Mouse (Mus musculus) cortical plate, adult 2 months (tissue): ENCODE measurements around the gene Vipas39. TPM values are rescaled to one million over a fixed set of nuclear protein-coding genes. Genes with fewer than 3 reads are reported as not detected.
"Not testable (repeated sequence)": the region's sequence is repeated elsewhere in the genome, so short reads cannot be mapped to it uniquely, and the experiment has no call there.

Source experiments
- H3K27ac ChIP-seq: fragments of 200-500 bp; 2 replicates; pipeline ENCODE4 v1.5.1; 2012; ENCODE audit warnings: low read length, control low read depth, inconsistent platforms; ENCODE audit not compliant: insufficient read depth
- H3K4me1 ChIP-seq: fragments of 200-500 bp; 2 replicates; pipeline ENCODE4 v1.6.1; 2011; ENCODE audit warnings: low read length; ENCODE audit not compliant: control insufficient read depth, insufficient read depth
- H3K4me3 ChIP-seq: fragments of 200-500 bp; 2 replicates; pipeline ENCODE4 v1.5.1; 2011; ENCODE audit warnings: mild to moderate bottlenecking, low read length, control low read depth; ENCODE audit not compliant: insufficient read depth
- CTCF ChIP-seq: fragments of 200-500 bp; IDR thresholded peaks from 2 replicates; pipeline ENCODE4 v1.5.1; 2011; ENCODE audit warnings: mild to moderate bottlenecking, control low read depth, low read length; ENCODE audit not compliant: insufficient read depth; ENCODE audit errors: extremely low read depth
- POLR2A ChIP-seq: fragments of 200-500 bp; IDR thresholded peaks from 2 replicates; pipeline ENCODE4 v1.6.1; 2011; ENCODE audit warnings: mild to moderate bottlenecking, low read length, control low read depth; ENCODE audit not compliant: insufficient read depth; ENCODE audit errors: extremely low read depth
- polyA plus RNA-seq: library from polyadenylated mRNA; depleted of rRNA; stranded (reverse); fragments of >200 nt; gene quantifications from 2 replicates; pipeline ENCODE4 v1.2.3, GENCODE M21; 2012

Vipas39 gene
- polyA plus RNA-seq, 1 experiment: 61.0 TPM

DNA sequence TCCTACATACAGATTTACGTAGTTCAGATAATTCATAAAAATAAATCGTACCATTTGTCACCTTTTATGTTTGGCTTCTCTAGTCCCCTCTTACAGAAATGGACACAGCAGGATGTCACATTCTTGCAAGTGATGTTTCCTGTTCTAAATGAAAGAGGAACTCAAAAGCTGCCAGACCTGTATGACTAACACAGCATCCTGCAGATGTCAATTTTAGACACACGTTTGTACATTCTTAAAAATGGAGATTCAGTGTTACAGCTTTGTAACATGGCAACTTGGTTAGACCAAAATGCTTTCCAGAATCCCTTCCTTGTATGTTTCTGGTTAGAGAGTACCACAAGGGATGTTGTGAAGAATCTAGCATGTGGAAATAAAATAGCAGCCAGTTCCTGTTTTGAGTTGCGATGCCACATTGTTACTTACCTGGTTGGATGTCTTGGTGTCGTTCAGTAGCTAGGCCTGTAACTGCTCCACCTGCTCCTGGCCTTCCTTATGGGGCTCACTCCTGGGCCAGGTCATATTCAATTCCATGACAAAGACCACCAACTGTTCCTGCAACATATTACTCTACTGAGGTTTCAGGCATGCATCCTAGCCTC is 29.1 kb downstream of the Vipas39 start:
- no peak overlapping the region for H3K27ac ChIP-seq
- no peak overlapping the region for H3K4me3 ChIP-seq
- no peak for TF ChIP-seq CTCF
- TF ChIP-seq POLR2A: no peak
- H3K4me1 ChIP-seq: no peaks in the 10 kb centered on the region

DNA sequence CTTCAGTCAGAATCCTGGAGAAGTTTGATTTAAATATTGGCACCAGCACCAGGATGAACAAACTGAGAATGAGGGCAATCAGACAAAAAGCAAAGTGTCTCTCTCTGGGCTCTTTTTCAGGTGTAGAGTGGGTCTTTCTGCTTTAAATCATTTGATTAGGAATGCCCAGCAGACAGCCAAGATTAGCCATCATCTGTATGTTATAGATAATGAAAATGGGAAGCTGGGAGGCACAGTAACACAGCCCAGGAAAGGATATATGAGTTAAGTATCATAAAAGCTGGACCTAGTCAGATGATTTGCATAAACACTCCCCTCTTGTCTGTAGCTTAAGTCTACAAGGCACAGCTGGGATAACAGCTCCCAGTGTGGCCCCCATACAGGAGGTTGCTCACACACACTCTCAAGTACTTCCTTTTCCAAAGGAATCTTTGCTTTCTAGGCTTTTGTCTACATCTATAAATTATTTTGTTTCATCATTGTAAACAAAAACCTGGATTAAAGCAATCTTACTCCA is 35.6 kb downstream of the Vipas39 start:
- no peak overlapping the region for H3K27ac ChIP-seq
- TF ChIP-seq POLR2A (no peak), CTCF (no peak)
- H3K4me3 ChIP-seq: no peak overlapping the region
- no peaks in the 10 kb centered on the region for H3K4me1 ChIP-seq

DNA sequence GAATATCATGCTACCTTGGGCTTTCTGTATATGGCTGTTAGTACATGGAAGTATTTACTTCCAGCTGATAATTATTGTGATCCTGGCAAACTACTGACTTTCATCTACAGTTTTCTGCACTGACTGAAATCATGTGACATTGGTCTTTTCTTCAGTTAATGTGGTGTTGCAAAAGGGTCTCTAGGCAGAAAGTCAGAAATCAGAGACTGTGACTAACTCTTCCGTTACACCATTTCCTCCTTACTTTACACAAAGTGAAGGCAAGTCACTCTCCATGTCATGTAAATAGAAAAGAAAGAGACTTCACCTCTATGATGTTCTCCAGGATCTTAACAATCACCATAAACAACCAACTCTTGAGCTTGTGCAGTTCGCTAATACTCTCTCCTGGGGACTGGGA is 36.4 kb downstream of the Vipas39 start:
- Histone ChIP-seq H3K27ac (no peak overlapping the region), H3K4me1 (no peaks in the 10 kb centered on the region), H3K4me3 (no peak overlapping the region)
- TF ChIP-seq POLR2A (no peak), CTCF (no peak)

DNA sequence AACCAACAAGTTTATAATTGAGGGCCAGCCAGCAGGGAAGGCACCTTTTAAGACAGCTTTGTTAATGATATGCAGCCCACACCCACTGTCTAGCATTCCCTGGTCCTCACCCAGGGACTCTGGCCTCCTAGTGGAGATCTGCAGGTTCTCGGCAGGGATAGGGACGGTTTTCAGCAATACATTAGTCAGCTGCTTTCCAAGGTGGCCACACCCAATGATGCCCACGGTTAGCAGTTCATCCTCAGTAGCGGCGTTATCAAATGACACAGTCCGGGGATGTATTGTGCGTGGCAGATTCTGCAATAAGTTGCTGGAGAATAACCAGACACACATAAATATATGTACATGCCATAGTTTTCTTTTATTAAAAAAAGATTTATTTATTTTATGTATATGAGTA is 39.3 kb downstream of the Vipas39 start:
- TF ChIP-seq POLR2A: no peak
- no peak for TF ChIP-seq CTCF
- Histone ChIP-seq H3K27ac (no peak overlapping the region), H3K4me3 (no peak overlapping the region), H3K4me1 (no peaks in the 10 kb centered on the region)

DNA sequence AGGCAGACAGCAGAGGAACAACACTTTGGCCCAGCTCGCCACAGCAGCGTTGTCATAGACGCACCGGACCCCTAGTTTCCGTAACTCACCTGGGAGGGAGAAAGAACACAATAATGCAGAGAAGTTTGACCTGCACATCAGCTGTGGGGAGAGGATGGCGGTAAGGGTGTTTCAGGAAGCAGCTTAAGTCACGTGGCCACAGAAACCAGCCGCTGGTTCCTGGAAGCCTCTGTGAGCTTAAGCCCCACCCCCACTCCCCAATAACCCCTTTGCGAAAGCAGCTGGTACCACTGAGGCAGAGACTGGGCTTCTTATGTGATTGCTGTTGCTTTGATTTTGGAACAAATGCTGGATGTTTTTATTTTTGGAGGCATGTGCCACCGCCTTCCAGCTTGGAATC is 41.1 kb downstream of the Vipas39 start:
- no peak for TF ChIP-seq POLR2A
- no peak for TF ChIP-seq CTCF
- Histone ChIP-seq H3K4me3 (no peak overlapping the region), H3K4me1 (no peaks in the 10 kb centered on the region), H3K27ac (no peak overlapping the region)

DNA sequence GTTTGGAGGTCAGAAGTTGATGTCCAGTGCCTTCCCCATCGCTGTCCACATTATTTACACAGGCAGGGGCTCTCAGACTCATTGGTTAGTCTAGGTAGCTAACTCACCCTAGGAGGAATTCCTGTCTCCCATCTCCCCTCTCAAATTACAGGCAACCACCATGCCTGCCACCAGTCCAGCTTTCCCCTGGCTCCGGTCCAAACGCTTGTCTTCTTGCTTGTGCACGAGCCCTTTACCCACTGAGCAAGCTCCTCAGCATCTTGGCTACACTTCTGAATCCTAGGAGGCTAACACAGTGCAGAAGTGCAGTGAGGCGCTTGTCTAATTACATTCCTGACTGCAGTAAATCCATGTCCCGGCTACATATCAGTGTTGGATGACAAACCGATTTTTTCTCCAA is 46.7 kb downstream of the Vipas39 start:
- Histone ChIP-seq H3K4me3 (no peak overlapping the region), H3K27ac (no peak overlapping the region), H3K4me1 (no peaks in the 10 kb centered on the region)
- TF ChIP-seq CTCF (no peak), POLR2A (no peak)

DNA sequence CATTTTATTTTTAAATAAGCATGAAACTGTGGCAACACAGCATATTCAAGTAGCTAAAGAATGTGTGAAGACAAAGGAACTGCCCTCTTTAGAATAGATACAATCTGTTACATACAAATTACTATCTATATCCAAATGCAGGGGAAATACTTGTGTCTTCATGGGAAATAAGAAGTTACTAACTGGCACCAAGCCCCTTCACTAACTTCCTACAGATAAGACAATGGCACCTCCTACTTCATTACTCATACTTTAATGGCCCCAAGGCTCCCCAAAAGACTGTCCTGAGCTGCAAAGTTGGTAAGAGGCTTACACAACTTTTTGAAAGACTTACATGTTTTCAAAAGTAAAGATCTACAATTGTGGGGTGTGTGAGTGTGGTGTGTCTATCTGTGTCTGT is 48.5 kb downstream of the Vipas39 start:
- H3K4me3 ChIP-seq: no peak overlapping the region
- TF ChIP-seq POLR2A (no peak), CTCF (no peak)
- H3K27ac ChIP-seq: no peak overlapping the region
- no peaks in the 10 kb centered on the region for H3K4me1 ChIP-seq

DNA sequence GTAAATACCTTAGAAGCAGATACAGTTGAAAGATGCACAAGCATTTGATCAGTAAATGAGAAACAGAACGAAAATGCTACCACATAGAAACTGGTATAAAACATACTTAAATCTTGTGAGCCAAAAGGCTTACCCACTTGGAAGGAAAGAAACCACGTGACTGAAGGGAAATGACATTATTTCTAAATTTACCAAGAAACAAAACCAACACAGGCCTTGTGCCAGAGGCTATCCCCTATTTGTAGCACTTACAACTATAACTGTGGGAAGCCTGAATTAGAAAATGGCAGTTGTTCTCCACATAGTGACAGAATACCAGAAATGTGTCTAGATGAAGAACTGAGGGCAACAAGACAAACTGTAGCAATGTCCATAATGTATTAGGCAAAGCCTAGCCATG is 50.0 kb downstream of the Vipas39 start:
- H3K4me1 ChIP-seq: no peaks in the 10 kb centered on the region
- no peak overlapping the region for H3K4me3 ChIP-seq
- TF ChIP-seq POLR2A (no peak), CTCF (no peak)
- no peak overlapping the region for H3K27ac ChIP-seq

DNA sequence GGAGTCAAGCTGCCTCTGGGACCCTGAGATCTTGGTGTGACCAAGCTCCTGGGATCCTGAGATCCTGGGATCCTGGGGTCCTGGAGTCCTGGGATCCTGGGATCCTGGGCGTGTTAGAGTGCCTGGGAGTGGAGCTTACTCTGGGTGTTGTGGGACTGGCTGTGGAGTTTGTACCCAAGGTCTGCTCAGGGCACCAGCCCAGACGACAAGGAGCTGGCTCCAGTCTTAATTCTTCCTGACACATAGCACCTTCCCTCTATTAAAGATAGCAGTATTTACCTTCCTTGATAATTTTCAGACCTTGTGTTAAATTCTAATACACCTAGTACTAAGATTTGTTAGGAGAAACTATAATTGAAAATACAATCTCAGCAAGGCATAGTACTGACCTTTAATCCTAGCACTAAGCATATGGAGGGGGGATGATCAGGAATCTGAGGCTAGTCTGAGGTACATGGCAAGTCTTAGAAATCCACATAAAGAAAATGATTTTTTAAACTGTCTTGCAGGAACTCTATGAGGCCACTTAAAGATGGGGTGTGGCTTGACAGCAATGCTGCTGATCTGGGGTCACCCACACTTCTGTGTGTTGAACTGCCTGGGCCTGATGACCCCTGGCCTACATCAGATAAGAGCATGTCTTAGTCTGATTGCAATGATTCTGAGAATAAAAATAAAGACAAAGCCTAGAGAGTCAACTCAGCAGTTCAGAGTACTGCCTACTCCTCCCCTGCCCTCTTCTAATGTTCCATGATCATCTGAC is 53.0 kb downstream of the Vipas39 start:
- TF ChIP-seq POLR2A: no peak
- TF ChIP-seq CTCF: no peak

DNA sequence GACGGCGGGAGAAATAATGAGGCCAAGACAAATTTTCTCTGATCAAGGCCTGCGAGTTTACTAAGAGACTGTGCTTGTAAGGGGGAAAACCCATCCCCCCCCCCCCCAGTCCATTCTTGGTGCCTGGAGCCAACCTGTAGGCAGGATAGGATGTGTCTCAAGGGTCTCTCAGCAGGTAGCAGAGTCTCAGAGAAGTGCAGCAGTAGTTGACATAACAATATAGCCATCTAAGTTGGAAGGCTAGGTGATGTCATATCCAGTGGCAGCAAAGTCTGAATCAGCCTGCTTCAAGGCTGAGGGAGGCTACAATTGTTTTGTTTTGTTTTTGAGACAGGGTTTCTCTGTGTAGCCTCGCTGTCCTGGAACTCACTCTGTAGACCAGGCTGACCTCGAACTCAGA is 60.3 kb downstream of the Vipas39 start:
- H3K4me1 ChIP-seq, H3K27ac ChIP-seq, H3K4me3 ChIP-seq: not testable (repeated sequence)

More for the DNA sequence above, 53.0 kb downstream of the Vipas39 start:
- no peaks in the 10 kb centered on the region for H3K4me1 ChIP-seq
- H3K4me3 ChIP-seq: no peak overlapping the region
- H3K27ac ChIP-seq: no peak overlapping the region
